Mouse (Mus musculus) lung, postnatal 0 days (tissue): ENCODE measurements around the gene Shisa8.

Experiments used
- CTCF ChIP-seq: IDR thresholded peaks from 2 replicates; pipeline ENCODE4 v1.5.1; 2016; ENCODE audit warnings: antibody characterized with exemption, mild to moderate bottlenecking
- EP300 ChIP-seq: IDR thresholded peaks from 2 replicates; pipeline ENCODE4 v1.6.1; 2016; ENCODE audit warnings: antibody characterized with exemption, mild to moderate bottlenecking, control low read depth

DNA sequence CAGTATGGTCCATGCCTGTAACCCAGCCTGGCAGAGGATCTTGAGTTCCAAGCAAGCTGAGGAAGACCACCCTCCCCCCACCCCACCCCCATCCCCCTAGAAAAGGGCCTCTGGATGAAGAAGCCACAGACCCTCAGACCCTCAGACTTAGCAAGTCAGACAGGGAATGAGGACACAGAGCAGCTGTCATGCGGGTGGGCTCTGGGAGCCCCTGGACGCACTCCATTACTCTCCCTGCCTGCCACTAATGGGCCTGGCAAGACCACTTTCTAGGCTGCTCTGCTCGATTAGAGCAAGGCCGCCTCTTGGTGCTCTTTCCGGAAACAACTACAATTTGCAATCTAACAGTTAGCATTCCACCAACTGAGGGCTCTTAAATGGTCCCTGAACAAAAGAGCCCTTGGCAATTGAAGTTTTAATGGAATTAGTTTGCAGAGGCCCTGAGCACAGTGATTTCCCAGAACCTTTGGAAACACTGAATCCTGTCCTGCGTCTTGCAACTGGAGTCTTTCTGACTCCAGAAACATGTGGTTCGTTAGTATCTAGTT is 34.8 kb downstream of the Shisa8 start:
- no peak for TF ChIP-seq CTCF
- TF ChIP-seq EP300 = no peak
